Mouse (Mus musculus): ENCODE measurements at regions not wholly inside any gene's neighbourhood (a gene's known extent, or its start where the extent isn't known, plus 50 kb on each side); places are given as distances from the start of the nearest gene placed in this dataset.

GRCm38 (mm10) chr4:47601301-47602070, 127.0 kb downstream of the Sec61b start:
- no peak for TF ChIP-seq CTCF (IDR thresholded peaks at IDR 0.05; ENCODE audit: borderline replicate concordance, control insufficient read depth, extremely low read depth, insufficient read depth, low read length, poor library complexity)
- TF ChIP-seq POLR2A (IDR thresholded peaks at IDR 0.05; ENCODE audit: control insufficient read depth, extremely low read depth, insufficient read depth, low read length, poor library complexity), result no peak
- WGBS, result 84% methylated on average over 10 of the region's 10 CpGs
- no peak overlapping the region for H3K4me3 ChIP-seq (ENCODE audit: control insufficient read depth, insufficient read depth, low read length)
- no peak for DNase-seq
- H3K36me3 ChIP-seq (ENCODE audit: control insufficient read depth, insufficient read depth, low read length), result no peaks in the 10 kb centered on the region
- no peaks in the 10 kb centered on the region for H3K27me3 ChIP-seq (ENCODE audit: control insufficient read depth, insufficient read depth, low read length)
- H3K4me1 ChIP-seq (replicated peaks; ENCODE audit: control insufficient read depth, insufficient read depth, low read length), result peaks cover 6% of the 10 kb centered on the region
- H3K27ac ChIP-seq (ENCODE audit: control insufficient read depth, insufficient read depth, low read length), result no peak overlapping the region

- peaks cover 6% of the 10 kb centered on the region for H3K4me1 ChIP-seq (replicated peaks; ENCODE audit: control insufficient read depth, insufficient read depth, low read length)
- H3K27ac ChIP-seq (ENCODE audit: control insufficient read depth, insufficient read depth, low read length), result no peak overlapping the region
- no peaks in the 10 kb centered on the region for H3K27me3 ChIP-seq (ENCODE audit: control insufficient read depth, insufficient read depth, low read length)
- DNase-seq, result no peak
- TF ChIP-seq CTCF (IDR thresholded peaks at IDR 0.05; ENCODE audit: borderline replicate concordance, control insufficient read depth, extremely low read depth, insufficient read depth, low read length, poor library complexity) (no peak), POLR2A (IDR thresholded peaks at IDR 0.05; ENCODE audit: control insufficient read depth, extremely low read depth, insufficient read depth, low read length, poor library complexity) (no peak)
- 51% methylated on average over 6 of the region's 6 CpGs for WGBS
- no peaks in the 10 kb centered on the region for H3K36me3 ChIP-seq (ENCODE audit: control insufficient read depth, insufficient read depth, low read length)
- H3K4me3 ChIP-seq (ENCODE audit: control insufficient read depth, insufficient read depth, low read length), result no peak overlapping the region
Measured at GRCm38 (mm10) chr4:47603378-47603777, 128.9 kb downstream of the Sec61b start.

DNA sequence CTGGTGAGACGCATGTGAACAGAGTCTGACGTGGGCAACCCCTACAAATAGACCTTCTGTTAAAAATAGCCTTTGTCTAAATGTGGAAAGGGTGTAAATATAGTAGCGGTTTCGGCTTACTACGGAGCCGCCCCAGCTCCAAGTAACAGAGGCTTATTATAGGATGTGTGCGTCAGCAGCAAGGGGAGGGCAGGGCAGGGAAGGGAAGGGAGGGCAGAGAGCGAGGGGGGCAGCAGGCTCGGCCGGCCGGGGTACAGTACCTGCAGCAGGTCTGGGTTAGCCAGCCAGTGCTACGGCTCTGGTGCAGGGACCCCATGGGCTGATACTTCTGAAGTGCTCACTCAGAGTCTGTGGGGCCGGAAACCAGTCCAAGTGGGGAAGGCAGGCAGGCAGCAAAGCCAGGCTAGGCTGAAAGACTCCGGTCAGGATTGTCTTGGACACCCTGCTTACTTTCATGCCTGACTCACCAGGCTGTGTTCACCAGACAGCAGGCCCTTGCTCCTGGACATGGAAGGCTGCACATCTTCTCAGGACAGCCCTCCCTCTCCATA, 129.5 kb downstream of the Sec61b start:
- no peak overlapping the region for H3K4me3 ChIP-seq (ENCODE audit: control insufficient read depth, insufficient read depth, low read length)
- 10% methylated on average over 14 of the region's 14 CpGs for WGBS
- TF ChIP-seq CTCF (IDR thresholded peaks at IDR 0.05; ENCODE audit: borderline replicate concordance, control insufficient read depth, extremely low read depth, insufficient read depth, low read length, poor library complexity) (no peak), POLR2A (IDR thresholded peaks at IDR 0.05; ENCODE audit: control insufficient read depth, extremely low read depth, insufficient read depth, low read length, poor library complexity) (no peak)
- H3K27me3 ChIP-seq (ENCODE audit: control insufficient read depth, insufficient read depth, low read length), result no peaks in the 10 kb centered on the region
- peaks cover 6% of the 10 kb centered on the region for H3K4me1 ChIP-seq (replicated peaks; ENCODE audit: control insufficient read depth, insufficient read depth, low read length)
- no peak overlapping the region for H3K27ac ChIP-seq (ENCODE audit: control insufficient read depth, insufficient read depth, low read length)
- no peaks in the 10 kb centered on the region for H3K36me3 ChIP-seq (ENCODE audit: control insufficient read depth, insufficient read depth, low read length)
- no peak for DNase-seq

GRCm38 (mm10) chr4:47605676-47606075, 131.2 kb downstream of the Sec61b start:
- Histone ChIP-seq H3K27me3 (ENCODE audit: control insufficient read depth, insufficient read depth, low read length) (no peaks in the 10 kb centered on the region), H3K4me1 (replicated peaks; ENCODE audit: control insufficient read depth, insufficient read depth, low read length) (peaks cover 6% of the 10 kb centered on the region), H3K27ac (ENCODE audit: control insufficient read depth, insufficient read depth, low read length) (no peak overlapping the region), H3K4me3 (ENCODE audit: control insufficient read depth, insufficient read depth, low read length) (no peak overlapping the region), H3K36me3 (ENCODE audit: control insufficient read depth, insufficient read depth, low read length) (no peaks in the 10 kb centered on the region)
- no peak for TF ChIP-seq POLR2A (IDR thresholded peaks at IDR 0.05; ENCODE audit: control insufficient read depth, extremely low read depth, insufficient read depth, low read length, poor library complexity)
- TF ChIP-seq CTCF (IDR thresholded peaks at IDR 0.05; ENCODE audit: borderline replicate concordance, control insufficient read depth, extremely low read depth, insufficient read depth, low read length, poor library complexity), result no peak
- DNase-seq, result no peak
- 65% methylated on average over 4 of the region's 4 CpGs for WGBS

GRCm38 (mm10) chr4:47608673-47609072, 134.2 kb downstream of the Sec61b start:
- DNase-seq, result no peak
- no peak overlapping the region for H3K27ac ChIP-seq (ENCODE audit: control insufficient read depth, insufficient read depth, low read length)
- no peaks in the 10 kb centered on the region; the same call in 1 of the 2 replicates for H3K4me1 ChIP-seq (replicated peaks; ENCODE audit: control insufficient read depth, insufficient read depth, low read length)
- no peak overlapping the region for H3K4me3 ChIP-seq (ENCODE audit: control insufficient read depth, insufficient read depth, low read length)
- H3K36me3 ChIP-seq (ENCODE audit: control insufficient read depth, insufficient read depth, low read length), result no peaks in the 10 kb centered on the region
- 83% methylated on average over 5 of the region's 5 CpGs for WGBS
- TF ChIP-seq CTCF (IDR thresholded peaks at IDR 0.05; ENCODE audit: borderline replicate concordance, control insufficient read depth, extremely low read depth, insufficient read depth, low read length, poor library complexity), result no peak
- no peak for TF ChIP-seq POLR2A (IDR thresholded peaks at IDR 0.05; ENCODE audit: control insufficient read depth, extremely low read depth, insufficient read depth, low read length, poor library complexity)
- no peaks in the 10 kb centered on the region for H3K27me3 ChIP-seq (ENCODE audit: control insufficient read depth, insufficient read depth, low read length)

GRCm38 (mm10) chr4:47610913-47611312, 136.5 kb downstream of the Sec61b start:
- no peaks in the 10 kb centered on the region for H3K36me3 ChIP-seq (ENCODE audit: control insufficient read depth, insufficient read depth, low read length)
- H3K4me3 ChIP-seq (ENCODE audit: control insufficient read depth, insufficient read depth, low read length), result no peak overlapping the region
- TF ChIP-seq CTCF (IDR thresholded peaks at IDR 0.05; ENCODE audit: borderline replicate concordance, control insufficient read depth, extremely low read depth, insufficient read depth, low read length, poor library complexity) (no peak), POLR2A (IDR thresholded peaks at IDR 0.05; ENCODE audit: control insufficient read depth, extremely low read depth, insufficient read depth, low read length, poor library complexity) (no peak)
- no peaks in the 10 kb centered on the region for H3K4me1 ChIP-seq (replicated peaks; ENCODE audit: control insufficient read depth, insufficient read depth, low read length)
- no peaks in the 10 kb centered on the region for H3K27me3 ChIP-seq (ENCODE audit: control insufficient read depth, insufficient read depth, low read length)
- no peak overlapping the region for H3K27ac ChIP-seq (ENCODE audit: control insufficient read depth, insufficient read depth, low read length)
- no peak for DNase-seq
- WGBS, result 81% methylated on average over 5 of the region's 5 CpGs
